Mouse (Mus musculus) heart, postnatal 0 days (tissue): ENCODE measurements around the gene Slc25a25.

Source experiments
- CTCF ChIP-seq: IDR thresholded peaks from 2 replicates; pipeline ENCODE4 v1.5.1; 2016; ENCODE audit warnings: antibody characterized with exemption, control low read depth, low read depth
- EP300 ChIP-seq: IDR thresholded peaks from 2 replicates; pipeline ENCODE4 v1.6.1; 2016; ENCODE audit warnings: antibody characterized with exemption, low read depth

DNA sequence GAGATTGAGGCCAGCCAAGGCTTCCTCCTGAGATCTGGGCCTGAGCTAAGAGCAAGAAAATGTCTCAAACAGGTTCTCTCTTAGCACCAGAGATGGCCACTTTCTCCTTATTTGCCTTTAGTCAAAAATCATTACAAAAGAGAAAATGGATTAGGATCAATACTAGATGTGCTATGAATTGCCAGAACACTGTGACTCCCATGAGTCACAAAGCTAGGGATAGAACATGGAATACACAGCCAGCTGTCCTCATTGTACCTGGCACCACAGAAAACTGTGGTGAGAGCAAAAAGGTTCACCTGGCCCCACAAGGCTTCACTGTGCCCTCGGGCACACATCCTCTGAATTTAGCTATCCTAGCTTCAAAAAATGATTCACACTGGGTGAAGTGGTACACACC, 2.8 kb downstream of the Slc25a25 start:
- no peak for TF ChIP-seq CTCF
- no peak for TF ChIP-seq EP300
